18 mouse cellular contexts compared by ENCODE assay signal in the genomic region with DNA sequence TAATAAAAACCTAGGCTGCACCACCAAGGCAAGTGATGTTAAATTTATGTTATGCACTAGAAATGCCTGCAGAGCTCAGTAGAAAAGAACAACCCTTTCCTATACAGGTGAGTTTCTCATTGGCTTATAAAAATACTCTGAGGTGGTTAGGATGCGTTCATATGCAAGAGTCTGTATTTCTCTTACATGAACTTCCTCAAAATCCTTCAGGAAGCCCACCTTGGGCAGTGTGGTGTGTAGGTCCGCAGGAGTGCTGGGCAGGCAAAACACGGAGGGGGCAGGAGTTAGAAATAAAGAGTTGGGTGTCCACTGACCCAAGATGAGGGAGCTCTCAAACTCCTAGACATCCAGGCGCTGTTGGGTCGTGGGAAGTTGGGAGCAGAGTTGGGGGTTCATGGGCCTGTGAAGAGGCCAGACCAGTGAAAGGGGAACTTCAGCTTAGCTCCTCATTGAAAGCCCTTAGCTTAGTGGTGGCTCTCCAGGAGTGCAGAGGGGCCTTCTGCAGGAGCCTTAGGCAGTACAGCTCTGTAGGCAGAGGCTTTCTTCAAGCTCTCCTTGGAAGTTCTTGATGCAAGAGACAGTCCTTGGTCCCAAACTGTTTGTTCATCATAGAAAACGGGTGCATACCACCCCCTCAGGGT.
"Had no signal": no experiment of that assay in that cellular context is flagged by ENCODE, and none has a peak within 500 bp of the region (broad histone marks: within the 10 kb centered on the region; RNA-seq: fewer than 3 reads in every experiment).

No protein-coding gene starts in this region.

- DNase-seq: gastrocnemius, adult 2 months; gastrocnemius, postnatal 10 days; gastrocnemius, postnatal 25 days; heart, adult 11 months; heart, adult 2 months; heart, postnatal 10 days; heart, postnatal 4 days; kidney, adult 11 months; kidney, adult 2 months; kidney, adult 9 months; kidney, postnatal 14 days; kidney, postnatal 36 days; layer of hippocampus, adult 9-11 months; layer of hippocampus, postnatal 36 days; liver; liver, embryonic 13.5 days had no signal

- ATAC-seq: hindbrain, postnatal 0 days; intestine, embryonic 16.5 days had no signal
